Mouse (Mus musculus): ENCODE data around the gene Sympk.

GRCm38 (mm10) chr7:19052345-19053135 lies 28.4 kb downstream of the Sympk start:
- TF ChIP-seq CTCF (IDR thresholded peaks at IDR 0.05; ENCODE audit: low read depth): no peak
- TF ChIP-seq EP300 (IDR thresholded peaks at IDR 0.05; ENCODE audit: low read depth): no peak
